Mouse (Mus musculus) kidney, embryonic 14.5 days (tissue): Measurements from ENCODE around the gene Rps11. TPM values are rescaled to one million over a fixed set of nuclear protein-coding genes. Genes with fewer than 3 reads are reported as not detected.
A peak's percentile ranks its signal among the peaks of the same experiment; 100 is the strongest.

Experiments used
- ATAC-seq: fragments of 200-750 bp; cut with Nextera tagmentation; 2 replicates; pipeline ENCODE4 v1.8.0; 2017; ENCODE audit warnings: moderate number of reproducible peaks, mild to moderate bottlenecking, moderate TSS enrichment, moderate library complexity; ENCODE audit not compliant: low FRiP score, low TSS enrichment
- H3K27ac ChIP-seq: fragments of 300-500 bp; sonication (generic); 2 replicates; pipeline ENCODE4 v1.5.1; 2014; ENCODE audit warnings: low read depth, mild to moderate bottlenecking, low read length, moderate library complexity, mixed read lengths
- H3K27me3 ChIP-seq: fragments of 300-500 bp; sonication (generic); 2 replicates; pipeline ENCODE4 v1.6.1; 2014; ENCODE audit warnings: mild to moderate bottlenecking, low read length; ENCODE audit not compliant: control insufficient read depth, insufficient read depth
- H3K36me3 ChIP-seq: fragments of 300-500 bp; sonication (generic); 2 replicates; pipeline ENCODE4 v1.6.1; 2014; ENCODE audit warnings: low read length, mixed read lengths; ENCODE audit not compliant: control insufficient read depth, insufficient read depth
- H3K4me1 ChIP-seq: fragments of 300-500 bp; sonication (generic); 2 replicates; pipeline ENCODE4 v1.6.1; 2014; ENCODE audit warnings: low read length, mixed read lengths; ENCODE audit not compliant: control insufficient read depth, insufficient read depth
- H3K4me2 ChIP-seq: fragments of 300-500 bp; sonication (generic); replicated peaks from 2 replicates; pipeline ENCODE4 v1.6.1; 2014; ENCODE audit warnings: low read depth, mild to moderate bottlenecking, low read length
- H3K4me3 ChIP-seq: fragments of 300-500 bp; sonication (generic); 2 replicates; pipeline ENCODE4 v1.5.1; 2014; ENCODE audit warnings: mild to moderate bottlenecking, low read length
- H3K9ac ChIP-seq: fragments of 300-500 bp; sonication (generic); 2 replicates; pipeline ENCODE4 v1.6.1; 2014; ENCODE audit warnings: low read depth, mild to moderate bottlenecking, low read length, moderate library complexity
- H3K9me3 ChIP-seq: fragments of 300-500 bp; sonication (generic); 2 replicates; pipeline ENCODE4 v1.6.1; 2016; ENCODE audit warnings: low read length; ENCODE audit not compliant: control insufficient read depth
- WGBS: fragments of 180-500 bp; shearing (Covaris S2); extraction: QIAGEN DNeasy Blood & Tissue Kit; methylation state at CpG from one replicate; pipeline ENCODE4 v1.1.7; 2014; 5-methylcytosine and 5-hydroxymethylcytosine counted together
- polyA plus RNA-seq: library from polyadenylated mRNA; unstranded; fragments of >200 nt; fragmentation: Nextera tagmentation; extraction: Ambion mirVana; gene quantifications from 2 replicates; pipeline ENCODE4 v1.2.1, GENCODE M21; 2014

Gene Rps11
- polyA plus RNA-seq, 1 experiment from 2014 or later, result 1,882 TPM

- no peak for ATAC-seq
- peaks cover 30% of the 10 kb centered on the region for H3K4me1 ChIP-seq
- H3K4me3 ChIP-seq, result peak overlapping the region; percentile 99
- WGBS, result 21% methylated on average over 12 of the region's 12 CpGs
- peak overlapping the region; percentile 90 for H3K27ac ChIP-seq
- no peaks in the 10 kb centered on the region for H3K27me3 ChIP-seq
- H3K9me3 ChIP-seq, result no peaks in the 10 kb centered on the region
- H3K9ac ChIP-seq, result peak overlapping the region; percentile 99
- peaks cover 67% of the 10 kb centered on the region for H3K36me3 ChIP-seq
- H3K4me2 ChIP-seq, result peak overlapping the region; percentile 65
Measured at GRCm38 (mm10) chr7:45123186-45123570, 1.1 kb downstream of the Rps11 start.

DNA sequence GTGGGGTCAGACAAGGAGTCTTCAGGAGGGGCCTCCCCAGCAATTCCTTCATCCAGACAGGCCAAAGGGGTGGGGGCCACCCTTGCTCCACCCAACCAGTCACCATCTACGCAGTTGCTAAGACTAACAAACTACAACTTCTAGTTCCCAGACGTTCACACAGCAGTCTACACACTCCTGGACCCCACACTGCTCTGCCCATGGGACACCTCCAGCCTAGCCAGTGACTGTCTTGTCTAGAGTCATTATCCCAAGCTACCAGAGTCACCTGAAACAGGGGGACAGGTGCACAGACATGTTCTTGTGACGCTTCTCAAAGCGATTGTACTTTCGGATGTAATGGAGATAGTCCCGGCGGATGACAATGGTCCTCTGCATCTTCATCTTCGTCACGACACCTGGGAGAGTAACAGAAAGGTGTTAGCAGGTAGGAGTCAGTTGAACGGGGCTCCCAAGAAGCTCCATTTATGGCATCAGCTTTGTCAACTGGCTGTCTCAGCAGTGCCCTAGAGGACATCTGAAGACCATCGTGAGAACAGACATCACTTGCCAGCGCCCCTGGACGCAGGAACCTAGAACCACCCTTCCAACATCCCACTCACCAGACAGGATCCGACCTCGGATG, 1.6 kb downstream of the Rps11 start:
- WGBS, result 83% methylated on average over 15 of the region's 15 CpGs
- Histone ChIP-seq H3K9me3 (no peaks in the 10 kb centered on the region), H3K27ac (no peak overlapping the region), H3K36me3 (peaks cover 69% of the 10 kb centered on the region), H3K4me1 (peaks cover 30% of the 10 kb centered on the region), H3K27me3 (no peaks in the 10 kb centered on the region), H3K4me3 (peak overlapping the region; percentile 99), H3K4me2 (peak overlapping the region; percentile 65), H3K9ac (peak overlapping the region; percentile 99)
- no peak for ATAC-seq

GRCm38 (mm10) chr7:45121966-45122365, 2.3 kb downstream of the Rps11 start:
- Histone ChIP-seq H3K4me3 (no peak overlapping the region), H3K4me1 (peaks cover 27% of the 10 kb centered on the region), H3K9me3 (no peaks in the 10 kb centered on the region), H3K27me3 (no peaks in the 10 kb centered on the region), H3K36me3 (peaks cover 62% of the 10 kb centered on the region), H3K4me2 (no peak overlapping the region), H3K27ac (no peak overlapping the region; the same call in 1 of the 2 replicates), H3K9ac (peak overlapping the region; percentile 99; the same call in 1 of the 2 replicates)
- no peak for ATAC-seq

- no peak overlapping the region for H3K4me2 ChIP-seq
- peaks cover 21% of the 10 kb centered on the region for H3K4me1 ChIP-seq
- peaks cover 57% of the 10 kb centered on the region for H3K36me3 ChIP-seq
- no peak for ATAC-seq
- no peak overlapping the region; the same call in 1 of the 2 replicates for H3K27ac ChIP-seq
- no peak overlapping the region for H3K4me3 ChIP-seq
- no peaks in the 10 kb centered on the region for H3K9me3 ChIP-seq
- no peaks in the 10 kb centered on the region for H3K27me3 ChIP-seq
- WGBS, result 57% methylated on average over 8 of the region's 8 CpGs
- no peak overlapping the region; the same call in 1 of the 2 replicates for H3K9ac ChIP-seq
Measured at GRCm38 (mm10) chr7:45121404-45121803, 2.8 kb downstream of the Rps11 start.

GRCm38 (mm10) chr7:45119780-45120709, 4.2 kb downstream of the Rps11 start:
- peaks cover 15% of the 10 kb centered on the region for H3K4me1 ChIP-seq
- H3K36me3 ChIP-seq, result peaks cover 43% of the 10 kb centered on the region
- 86% methylated on average over 5 of the region's 5 CpGs for WGBS
- no peak overlapping the region for H3K9ac ChIP-seq
- H3K27ac ChIP-seq, result no peak overlapping the region
- no peaks in the 10 kb centered on the region for H3K27me3 ChIP-seq
- no peak overlapping the region for H3K4me3 ChIP-seq
- ATAC-seq, result no peak
- H3K9me3 ChIP-seq, result no peaks in the 10 kb centered on the region
- no peak overlapping the region for H3K4me2 ChIP-seq

DNA sequence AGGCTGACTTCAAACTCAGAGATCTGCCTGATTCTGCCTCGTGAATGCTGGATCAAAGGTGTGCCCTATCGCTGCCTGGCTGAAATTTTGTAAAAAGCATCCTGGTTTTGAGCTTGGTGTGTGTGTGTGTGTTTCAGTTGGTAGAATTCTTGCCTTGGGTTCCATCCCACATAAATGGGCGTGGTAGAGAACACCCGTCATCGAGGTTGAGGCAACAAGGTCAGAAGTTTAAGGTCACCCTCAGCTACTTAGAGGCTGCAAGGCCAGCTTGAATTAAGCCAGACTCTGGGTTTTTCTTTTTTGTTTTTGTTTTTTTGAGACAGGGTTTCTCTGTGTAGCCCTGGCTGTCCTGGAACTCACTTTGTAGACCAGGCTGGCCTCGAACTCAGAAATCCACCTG, 5.9 kb downstream of the Rps11 start:
- Histone ChIP-seq H3K9me3 (no peaks in the 10 kb centered on the region), H3K36me3 (peaks cover 42% of the 10 kb centered on the region), H3K9ac (no peak overlapping the region), H3K4me2 (no peak overlapping the region), H3K27ac (peak overlapping the region; percentile 37; the same call in 1 of the 2 replicates), H3K27me3 (no peaks in the 10 kb centered on the region), H3K4me3 (no peak overlapping the region), H3K4me1 (peaks cover 15% of the 10 kb centered on the region)
- WGBS, result 81% methylated on average over 6 of the region's 6 CpGs
- ATAC-seq, result no peak

GRCm38 (mm10) chr7:45117566-45117965, 6.7 kb downstream of the Rps11 start:
- peaks cover 35% of the 10 kb centered on the region for H3K36me3 ChIP-seq
- 62% methylated on average over 8 of the region's 8 CpGs for WGBS

GRCm38 (mm10) chr7:45113476-45113875, 10.8 kb downstream of the Rps11 start:
- Histone ChIP-seq H3K4me2 (no peak overlapping the region), H3K4me1 (no peaks in the 10 kb centered on the region), H3K9me3 (no peaks in the 10 kb centered on the region), H3K27ac (no peak overlapping the region), H3K4me3 (no peak overlapping the region), H3K36me3 (0 out of 2 replicates have a peak, but pooled peaks cover 2% of the 10 kb centered on the region), H3K27me3 (no peaks in the 10 kb centered on the region), H3K9ac (no peak overlapping the region)
- no peak for ATAC-seq
- 72% methylated on average over 2 of the region's 2 CpGs for WGBS

More at GRCm38 (mm10) chr7:45117566-45117965, 6.7 kb downstream of the Rps11 start:
- peaks cover 7% of the 10 kb centered on the region; the same call in 1 of the 2 replicates for H3K4me1 ChIP-seq
- H3K27me3 ChIP-seq, result no peaks in the 10 kb centered on the region
- ATAC-seq, result 0 out of 2 replicates have a peak, but pooled peaks have one; percentile 11
- no peaks in the 10 kb centered on the region for H3K9me3 ChIP-seq
- H3K27ac ChIP-seq, result peak overlapping the region; percentile 37; the same call in 1 of the 2 replicates
- H3K4me3 ChIP-seq, result no peak overlapping the region
- no peak overlapping the region for H3K9ac ChIP-seq
- no peak overlapping the region for H3K4me2 ChIP-seq

- Histone ChIP-seq H3K27me3 (no peaks in the 10 kb centered on the region), H3K9ac (no peak overlapping the region), H3K4me2 (no peak overlapping the region), H3K4me3 (no peak overlapping the region), H3K27ac (no peak overlapping the region), H3K4me1 (no peaks in the 10 kb centered on the region), H3K9me3 (no peaks in the 10 kb centered on the region), H3K36me3 (no peaks in the 10 kb centered on the region)
- ATAC-seq, result no peak
- 39% methylated on average over 3 of the region's 3 CpGs for WGBS
Measured at GRCm38 (mm10) chr7:45112529-45112928, 11.7 kb downstream of the Rps11 start.
